Mouse (Mus musculus) liver, embryonic 15.5 days (tissue): Measurements from ENCODE around the gene Tcf20. TPM values are rescaled to one million over a fixed set of nuclear protein-coding genes. Genes with fewer than 3 reads are reported as not detected.
"Not testable (repeated sequence)": the region's sequence is repeated elsewhere in the genome, so short reads cannot be mapped to it uniquely, and the experiment has no call there.

Experiments
- ATAC-seq: fragments of 200-750 bp; cut with Nextera tagmentation; 2 replicates; pipeline ENCODE4 v1.8.0; 2017; ENCODE audit warnings: moderate number of reproducible peaks, mild to moderate bottlenecking, moderate library complexity; ENCODE audit not compliant: insufficient read depth
- H3K27ac ChIP-seq: fragments of 300-500 bp; sonication (generic); replicated peaks from 2 replicates; pipeline ENCODE4 v1.5.1; 2015; ENCODE audit warnings: mild to moderate bottlenecking, inconsistent platforms
- H3K27me3 ChIP-seq: fragments of 300-500 bp; sonication (generic); 2 replicates; pipeline ENCODE4 v1.6.1; 2015; ENCODE audit warnings: mild to moderate bottlenecking, inconsistent platforms
- H3K36me3 ChIP-seq: fragments of 300-500 bp; sonication (generic); replicated peaks from 2 replicates; pipeline ENCODE4 v1.6.1; 2015; ENCODE audit warnings: moderate library complexity, mild to moderate bottlenecking, inconsistent platforms
- H3K4me1 ChIP-seq: fragments of 300-500 bp; sonication (generic); replicated peaks from 2 replicates; pipeline ENCODE4 v1.6.1; 2015; ENCODE audit warnings: inconsistent platforms
- H3K4me2 ChIP-seq: fragments of 300-500 bp; sonication (generic); 2 replicates; pipeline ENCODE4 v1.6.1; 2015; ENCODE audit warnings: moderate library complexity, mild to moderate bottlenecking, inconsistent platforms
- H3K4me3 ChIP-seq: fragments of 300-500 bp; sonication (generic); replicated peaks from 2 replicates; pipeline ENCODE4 v1.5.1; 2015; ENCODE audit warnings: mild to moderate bottlenecking, inconsistent platforms
- H3K9ac ChIP-seq: fragments of 300-500 bp; sonication (generic); 2 replicates; pipeline ENCODE4 v1.6.1; 2015; ENCODE audit warnings: moderate library complexity, mild to moderate bottlenecking, inconsistent platforms
- H3K9me3 ChIP-seq: fragments of 300-500 bp; sonication (generic); replicated peaks from 2 replicates; pipeline ENCODE4 v1.6.1; 2016; ENCODE audit warnings: inconsistent platforms
- WGBS: fragments of 180-500 bp; shearing (Covaris S2); methylation state at CpG from one replicate; pipeline ENCODE4 v1.1.7; 2015; ENCODE audit warnings: mixed read lengths; ENCODE audit not compliant: insufficient replicate concordance; 5-methylcytosine and 5-hydroxymethylcytosine counted together
- polyA plus RNA-seq: library from polyadenylated mRNA; unstranded; fragments of >200 nt; fragmentation: Nextera tagmentation; extraction: Ambion mirVana; gene quantifications from 2 replicates; pipeline ENCODE4 v1.2.1, GENCODE M21; 2015

Tcf20 gene
- polyA plus RNA-seq, 1 experiment from 2014 or later = 2.1 TPM

DNA sequence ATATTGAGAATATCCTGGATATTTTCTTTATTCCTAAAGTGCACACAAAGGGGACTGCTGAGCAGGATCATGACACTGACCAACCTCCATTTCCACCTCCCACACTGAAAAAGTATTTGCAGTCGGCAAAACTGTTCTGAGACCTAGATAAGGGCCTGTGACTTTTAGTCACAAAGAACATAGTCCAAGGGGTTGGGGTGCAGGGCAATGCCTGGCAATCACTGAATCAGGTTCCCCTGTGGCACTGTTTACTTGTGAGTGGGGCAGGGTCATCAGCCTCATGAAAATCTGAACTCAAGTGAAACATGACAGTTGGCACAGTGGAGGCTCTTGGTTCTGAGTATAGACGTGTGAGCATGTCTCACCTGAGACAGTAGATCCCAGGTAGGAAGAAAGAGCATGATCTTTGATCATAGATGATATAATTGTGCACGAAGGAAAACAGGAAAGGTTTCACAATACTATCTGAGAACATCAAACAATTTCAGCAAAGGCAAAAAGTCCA is 191.7 kb downstream of the Tcf20 start:
- Histone ChIP-seq H3K4me2 (no peak overlapping the region), H3K27ac (peak overlapping the region; percentile 51; the same call in 1 of the 2 replicates), H3K9ac (no peak overlapping the region), H3K27me3 (no peaks in the 10 kb centered on the region), H3K36me3 (no peaks in the 10 kb centered on the region), H3K4me3 (no peak overlapping the region), H3K9me3 (no peaks in the 10 kb centered on the region), H3K4me1 (no peaks in the 10 kb centered on the region)
- peak; percentile 14; the same call in 1 of the 2 replicates for ATAC-seq
- WGBS = 42% methylated on average over 3 of the region's 3 CpGs

DNA sequence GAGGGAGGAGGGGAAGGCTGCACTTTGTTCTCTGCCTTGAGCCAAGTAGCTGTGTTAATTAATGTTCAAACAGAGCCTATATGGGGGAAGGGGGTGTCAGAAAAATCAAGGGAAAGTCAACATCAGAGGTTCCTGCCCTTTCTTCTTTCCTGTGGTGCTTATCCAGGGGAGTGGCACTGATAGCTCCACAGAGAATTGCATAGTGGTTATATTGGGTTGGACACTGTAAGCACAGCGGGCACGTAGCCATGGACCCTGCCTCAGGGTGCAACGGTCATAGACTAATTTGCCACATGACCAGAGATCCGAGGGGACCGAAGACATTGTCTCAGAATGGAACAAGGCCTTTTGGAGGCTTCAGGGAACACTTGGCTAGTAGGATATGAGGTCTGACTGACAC is 193.4 kb downstream of the Tcf20 start, which contains the start of gene Cyp2d26:
Gene Cyp2d26, minus strand, starts transcription at position 18 of the 400 bp plus-strand sequence.
- Histone ChIP-seq H3K4me1 (no peaks in the 10 kb centered on the region), H3K27me3 (no peaks in the 10 kb centered on the region), H3K9me3 (no peaks in the 10 kb centered on the region), H3K4me2 (peak within 1 kb of the TSS; percentile 38), H3K27ac (peak within 1 kb of the TSS; percentile 51), H3K9ac (no peak within 1 kb of the TSS), H3K4me3 (peak within 1 kb of the TSS; percentile 20), H3K36me3 (no peaks in the 10 kb centered on the region)
- ATAC-seq = peak; percentile 75
- 56% methylated on average over 5 of the region's 5 CpGs for WGBS

DNA sequence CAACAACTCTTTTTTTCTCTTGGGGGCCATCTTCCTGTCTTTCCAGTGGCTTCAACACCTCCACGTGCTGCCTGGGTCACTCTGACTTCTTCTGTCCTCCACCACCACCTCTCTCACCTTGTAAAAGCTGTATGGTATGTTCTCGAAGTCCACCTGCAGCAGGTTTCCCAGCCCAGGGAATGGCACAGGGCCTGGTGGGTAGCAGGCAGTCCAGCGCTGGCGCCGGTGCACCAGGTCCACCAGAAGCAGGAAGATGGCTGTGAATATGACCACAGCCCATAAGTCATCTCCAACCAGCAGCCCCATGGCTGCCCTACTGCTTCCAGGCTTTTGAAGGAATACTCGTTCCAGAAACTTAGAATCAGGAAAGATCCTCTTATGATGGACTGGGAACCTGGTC is 193.8 kb downstream of the Tcf20 start:
- Histone ChIP-seq H3K36me3 (no peaks in the 10 kb centered on the region), H3K9ac (no peak overlapping the region), H3K4me2 (peak overlapping the region; percentile 1; the same call in 1 of the 2 replicates), H3K9me3 (no peaks in the 10 kb centered on the region), H3K4me1 (no peaks in the 10 kb centered on the region), H3K27me3 (no peaks in the 10 kb centered on the region), H3K4me3 (peak overlapping the region; percentile 17), H3K27ac (peak overlapping the region; percentile 42; the same call in 1 of the 2 replicates)
- peak; percentile 16 for ATAC-seq
- 59% methylated on average over 6 of the region's 6 CpGs for WGBS

DNA sequence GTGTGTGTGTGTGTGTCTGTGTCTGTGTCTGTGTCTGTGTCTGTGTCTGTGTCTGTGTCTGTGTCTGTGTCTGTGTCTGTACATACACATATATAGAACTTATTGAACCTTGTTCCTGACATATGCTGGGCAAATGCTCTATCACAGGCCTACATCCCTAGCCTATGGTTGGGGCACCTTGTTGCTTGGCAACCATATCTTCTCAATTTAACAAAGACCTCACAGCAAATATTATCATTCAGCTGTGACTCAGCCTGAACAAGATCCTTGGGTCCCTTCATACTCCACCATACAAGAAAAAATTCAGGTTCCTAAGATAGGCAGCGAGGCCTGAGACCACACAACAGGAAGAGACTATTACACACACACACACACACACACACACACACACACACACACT is 194.2 kb downstream of the Tcf20 start:
- Histone ChIP-seq H3K4me3 (peak overlapping the region; percentile 17), H3K9me3 (no peaks in the 10 kb centered on the region), H3K27me3 (no peaks in the 10 kb centered on the region), H3K9ac (no peak overlapping the region), H3K4me1 (no peaks in the 10 kb centered on the region), H3K36me3 (no peaks in the 10 kb centered on the region), H3K4me2 (no peak overlapping the region), H3K27ac (no peak overlapping the region)
- 19% methylated on average over 1 of the region's 1 CpGs for WGBS
- no peak for ATAC-seq

DNA sequence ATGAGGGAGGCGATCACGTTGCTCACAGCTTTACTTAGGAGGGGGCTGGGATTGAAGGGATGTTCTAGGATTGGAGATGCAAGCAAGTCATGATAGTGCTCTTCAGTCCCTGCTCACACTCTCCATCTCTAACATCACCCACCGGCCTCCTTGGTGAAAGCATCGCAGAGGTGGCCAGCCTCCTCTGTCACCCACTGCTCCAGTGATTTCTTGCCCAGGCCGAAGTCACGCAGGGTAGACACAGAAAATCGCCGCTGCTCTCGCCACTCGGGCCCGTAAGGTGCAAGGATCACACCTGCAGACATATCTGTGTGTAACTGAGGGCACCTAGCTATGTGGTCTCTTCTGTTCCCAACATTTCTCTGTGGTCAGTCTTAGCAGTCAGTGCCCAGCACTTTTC is 195.1 kb downstream of the Tcf20 start:
- no peak overlapping the region for H3K27ac ChIP-seq

DNA sequence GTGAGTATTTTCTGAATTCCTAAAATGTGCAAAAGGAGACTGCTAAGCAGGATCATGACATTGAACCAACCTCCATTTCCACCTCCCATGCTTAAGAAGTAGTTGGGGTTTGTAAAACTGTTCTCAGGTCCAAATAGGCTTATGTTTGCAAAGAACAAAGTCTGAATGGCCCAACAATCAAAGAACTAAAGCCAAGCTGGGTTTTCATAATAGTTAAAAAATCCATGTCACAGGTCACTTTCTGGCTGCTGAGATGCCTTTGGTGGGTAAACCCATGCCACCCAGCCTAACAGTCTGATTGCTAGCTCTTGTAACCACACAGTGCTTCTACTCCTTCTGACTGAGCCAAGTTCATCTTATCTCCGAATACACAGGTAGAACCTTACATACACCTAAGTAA is 203.1 kb downstream of the Tcf20 start:
- Histone ChIP-seq H3K4me1 (no peaks in the 10 kb centered on the region), H3K9ac (no peak overlapping the region), H3K4me2 (no peak overlapping the region), H3K27me3 (no peaks in the 10 kb centered on the region), H3K27ac (no peak overlapping the region), H3K36me3 (no peaks in the 10 kb centered on the region), H3K9me3 (no peaks in the 10 kb centered on the region), H3K4me3 (no peak overlapping the region)
- WGBS = 52% methylated on average over 1 of the region's 1 CpGs
- no peak for ATAC-seq

More for the DNA sequence above, 195.1 kb downstream of the Tcf20 start:
- H3K36me3 ChIP-seq = no peaks in the 10 kb centered on the region
- no peaks in the 10 kb centered on the region for H3K4me1 ChIP-seq
- peak overlapping the region; percentile 20 for H3K4me3 ChIP-seq
- WGBS = 76% methylated on average over 11 of the region's 11 CpGs
- H3K27me3 ChIP-seq = no peaks in the 10 kb centered on the region
- H3K9ac ChIP-seq = no peak overlapping the region
- ATAC-seq = no peak
- peak overlapping the region; percentile 38 for H3K4me2 ChIP-seq
- H3K9me3 ChIP-seq = no peaks in the 10 kb centered on the region

DNA sequence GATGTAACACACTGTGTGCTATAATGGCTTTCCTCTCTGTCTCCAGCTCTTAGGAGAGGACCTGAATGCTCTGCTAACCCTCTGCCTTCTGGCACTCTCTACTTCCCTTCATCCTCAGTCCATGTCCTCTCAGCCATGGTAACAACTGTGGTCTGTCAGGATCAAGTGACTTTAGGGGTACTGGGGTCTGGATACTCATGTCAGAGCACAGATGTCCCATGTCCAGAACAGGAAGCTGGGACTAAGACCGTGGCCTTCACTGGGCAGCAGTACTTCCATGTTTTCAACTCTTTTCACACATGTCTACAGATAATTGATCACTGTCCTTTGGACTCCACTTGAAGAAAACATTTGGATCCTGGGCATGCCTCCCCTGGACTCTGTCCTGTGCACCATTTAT is 203.9 kb downstream of the Tcf20 start:
- Histone ChIP-seq H3K4me2 (no peak overlapping the region), H3K27ac (no peak overlapping the region), H3K9ac (no peak overlapping the region), H3K27me3 (no peaks in the 10 kb centered on the region), H3K36me3 (no peaks in the 10 kb centered on the region), H3K4me1 (no peaks in the 10 kb centered on the region), H3K9me3 (no peaks in the 10 kb centered on the region), H3K4me3 (no peak overlapping the region)
- 31% methylated on average over 1 of the region's 1 CpGs for WGBS
- ATAC-seq = no peak

DNA sequence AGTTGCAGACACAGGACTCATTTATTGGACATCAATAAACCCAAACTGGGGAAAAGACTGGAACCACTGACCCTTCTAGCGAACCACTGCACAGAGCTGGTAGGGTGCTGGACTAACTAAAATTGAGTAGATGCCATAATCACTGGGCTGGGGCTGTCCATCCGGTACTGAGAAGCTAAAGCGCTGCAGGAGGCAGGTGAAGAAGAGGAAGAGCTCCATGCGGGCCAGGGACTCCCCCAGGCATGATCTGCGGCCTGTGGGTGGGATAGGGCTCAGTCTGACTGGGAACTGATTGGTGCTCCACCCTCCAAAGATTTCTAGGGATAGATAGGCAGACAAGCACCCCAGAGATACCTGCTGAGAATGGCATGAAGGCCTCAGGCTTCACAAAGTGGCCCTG is 209.8 kb downstream of the Tcf20 start:
- H3K9ac ChIP-seq, H3K36me3 ChIP-seq, H3K9me3 ChIP-seq, H3K4me1 ChIP-seq, H3K27me3 ChIP-seq, H3K4me2 ChIP-seq, H3K4me3 ChIP-seq, ATAC-seq, H3K27ac ChIP-seq: not testable (repeated sequence)
- 66% methylated on average over 5 of the region's 5 CpGs for WGBS

DNA sequence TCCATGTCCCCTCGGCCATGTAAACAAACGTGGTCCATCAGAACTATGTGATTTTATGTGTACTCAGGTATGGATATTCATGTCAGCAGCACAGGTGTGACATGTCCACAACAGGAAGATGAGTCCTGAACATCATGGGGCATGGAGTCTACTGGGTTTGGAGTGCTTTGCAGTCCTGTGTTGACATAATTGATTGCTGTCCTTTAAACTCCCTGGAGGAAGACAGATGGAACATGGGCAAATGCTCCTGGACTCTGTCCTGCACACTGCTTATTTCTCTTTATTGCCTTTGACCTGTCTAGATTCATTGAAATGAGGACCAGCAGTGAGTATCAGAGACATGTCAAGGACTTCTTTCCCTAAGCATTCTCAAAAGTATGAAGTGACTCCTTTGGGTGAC is 221.7 kb downstream of the Tcf20 start:
- no peak overlapping the region for H3K4me2 ChIP-seq
- no peak overlapping the region for H3K4me3 ChIP-seq
- H3K4me1 ChIP-seq = no peaks in the 10 kb centered on the region
- 0 out of 2 replicates have a peak, but pooled peaks have one; percentile 37 for ATAC-seq
- H3K9ac ChIP-seq = no peak overlapping the region
- no peak overlapping the region for H3K27ac ChIP-seq
- no peaks in the 10 kb centered on the region for H3K36me3 ChIP-seq
- WGBS = 57% methylated on average over 2 of the region's 2 CpGs
- no peaks in the 10 kb centered on the region for H3K27me3 ChIP-seq
- no peaks in the 10 kb centered on the region for H3K9me3 ChIP-seq

DNA sequence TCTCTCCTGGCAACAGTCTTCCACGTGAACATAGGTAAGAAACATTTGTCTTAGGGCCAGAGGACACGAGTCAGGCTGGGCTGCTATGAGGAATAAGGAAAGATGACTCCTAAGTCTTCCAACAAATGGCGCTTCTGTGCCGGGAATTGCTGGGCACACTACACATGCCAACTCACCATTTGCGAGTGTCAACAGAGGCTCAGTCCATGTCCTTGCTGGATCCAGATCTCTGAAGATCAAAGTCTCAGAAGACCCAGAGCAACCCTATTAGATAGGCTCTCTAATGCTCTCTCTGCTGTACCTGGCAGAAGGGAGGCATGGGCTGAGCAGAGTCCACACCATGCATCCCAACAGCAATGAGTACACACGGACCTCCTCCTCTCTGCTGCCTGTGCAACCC is 222.8 kb downstream of the Tcf20 start:
- H3K9me3 ChIP-seq = no peaks in the 10 kb centered on the region
- no peak overlapping the region for H3K27ac ChIP-seq
- no peaks in the 10 kb centered on the region for H3K27me3 ChIP-seq
- H3K4me1 ChIP-seq = no peaks in the 10 kb centered on the region
- H3K4me2 ChIP-seq = no peak overlapping the region
- H3K4me3 ChIP-seq = no peak overlapping the region
- no peak overlapping the region for H3K9ac ChIP-seq
- 58% methylated on average over 6 of the region's 6 CpGs for WGBS
- ATAC-seq = no peak
- H3K36me3 ChIP-seq = no peaks in the 10 kb centered on the region

DNA sequence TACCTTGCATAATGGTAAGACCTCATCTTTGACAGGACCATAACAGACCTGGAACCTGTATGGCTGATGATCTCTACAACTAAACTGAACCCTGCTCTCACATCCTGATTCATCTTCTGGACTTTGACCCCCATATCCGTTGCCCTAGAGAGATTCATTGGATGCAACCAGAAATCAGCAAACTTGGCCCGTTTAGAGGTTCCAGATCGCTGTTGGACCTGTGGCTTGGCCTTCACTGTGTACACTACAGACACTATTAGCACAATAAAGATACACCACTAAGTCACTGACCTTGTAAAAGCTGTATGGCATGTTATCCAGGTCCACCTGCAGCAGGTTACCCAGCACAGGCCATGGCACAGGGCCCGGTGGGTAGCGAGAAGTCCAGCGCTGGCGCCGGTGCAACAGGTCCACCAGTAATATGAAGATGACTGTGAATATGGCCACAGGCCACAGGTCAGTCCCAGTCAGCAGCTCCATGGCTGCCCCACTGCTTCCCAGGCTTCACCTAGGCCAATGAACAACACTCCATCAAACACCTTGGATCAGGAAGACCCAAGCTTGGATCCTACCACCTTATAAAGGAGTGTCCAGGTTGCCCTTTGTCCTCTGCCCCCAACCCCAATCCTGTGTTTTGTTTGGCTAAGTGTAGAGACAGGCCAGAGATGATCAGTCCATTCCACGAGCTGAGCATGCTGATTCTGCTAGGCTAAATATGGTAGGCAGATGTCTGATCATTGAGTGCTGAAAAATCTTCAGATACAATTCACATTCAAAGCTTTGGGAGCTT is 223.8 kb downstream of the Tcf20 start, which contains the start of gene Cyp2d40:
Gene Cyp2d40, minus strand, starts transcription at position 553 of the 790 bp plus-strand sequence.
- WGBS = 72% methylated on average over 9 of the region's 9 CpGs
- Histone ChIP-seq H3K9me3 (no peaks in the 10 kb centered on the region), H3K4me2 (no peak within 1 kb of the TSS), H3K27ac (no peak within 1 kb of the TSS), H3K36me3 (no peaks in the 10 kb centered on the region), H3K27me3 (no peaks in the 10 kb centered on the region), H3K4me1 (no peaks in the 10 kb centered on the region), H3K9ac (no peak within 1 kb of the TSS), H3K4me3 (no peak within 1 kb of the TSS)
- ATAC-seq = no peak
